Comparison of ENCODE assay signal across 12 mouse cellular contexts in genomic region chr8:126573079-126573694, GRCm38 (mm10).
"Had no signal": no experiment of that assay in that cellular context is flagged by ENCODE, and none has a peak within 500 bp of the region (broad histone marks: within the 10 kb centered on the region; RNA-seq: fewer than 3 reads in every experiment).

No protein-coding gene starts in this region.

- ATAC-seq: lung, postnatal 0 days; midbrain, embryonic 16.5 days had no signal

- H3K4me2 ChIP-seq: kidney, embryonic 15.5 days; liver, embryonic 13.5 days; midbrain, embryonic 12.5 days had no signal

- H3K9me3 ChIP-seq: kidney, embryonic 15.5 days; limb, embryonic 10.5 days; liver, embryonic 13.5 days; midbrain, embryonic 12.5 days had no signal

- H3K9ac ChIP-seq: kidney, embryonic 15.5 days; liver, embryonic 13.5 days; midbrain, embryonic 12.5 days had no signal

- H3K27me3 ChIP-seq: kidney, embryonic 15.5 days; liver, embryonic 13.5 days; midbrain, embryonic 12.5 days had no signal

- H3K27ac ChIP-seq: kidney, embryonic 15.5 days; limb, embryonic 10.5 days; liver, embryonic 13.5 days; midbrain, embryonic 12.5 days had no signal

- DNase-seq: layer of hippocampus, adult 9-11 months; liver, embryonic 13.5 days; lung, adult 2 months; lung, postnatal 36 days; spleen, adult 18-20 months; thymus, adult 18-20 months; thymus, postnatal 14 days had no signal

- H3K4me3 ChIP-seq: kidney, embryonic 15.5 days; limb, embryonic 10.5 days; liver, embryonic 13.5 days; midbrain, embryonic 12.5 days had no signal

- H3K36me3 ChIP-seq: kidney, embryonic 15.5 days; limb, embryonic 10.5 days; liver, embryonic 13.5 days; midbrain, embryonic 12.5 days had no signal
